Mouse (Mus musculus): Measurements from ENCODE around the gene Hoxa3. TPM values are rescaled to one million over a fixed set of nuclear protein-coding genes. Genes with fewer than 3 reads are reported as not detected.

The Hoxa3 gene
- polyA plus RNA-seq, 1 experiment from 2014 or later: 2.8 TPM

DNA sequence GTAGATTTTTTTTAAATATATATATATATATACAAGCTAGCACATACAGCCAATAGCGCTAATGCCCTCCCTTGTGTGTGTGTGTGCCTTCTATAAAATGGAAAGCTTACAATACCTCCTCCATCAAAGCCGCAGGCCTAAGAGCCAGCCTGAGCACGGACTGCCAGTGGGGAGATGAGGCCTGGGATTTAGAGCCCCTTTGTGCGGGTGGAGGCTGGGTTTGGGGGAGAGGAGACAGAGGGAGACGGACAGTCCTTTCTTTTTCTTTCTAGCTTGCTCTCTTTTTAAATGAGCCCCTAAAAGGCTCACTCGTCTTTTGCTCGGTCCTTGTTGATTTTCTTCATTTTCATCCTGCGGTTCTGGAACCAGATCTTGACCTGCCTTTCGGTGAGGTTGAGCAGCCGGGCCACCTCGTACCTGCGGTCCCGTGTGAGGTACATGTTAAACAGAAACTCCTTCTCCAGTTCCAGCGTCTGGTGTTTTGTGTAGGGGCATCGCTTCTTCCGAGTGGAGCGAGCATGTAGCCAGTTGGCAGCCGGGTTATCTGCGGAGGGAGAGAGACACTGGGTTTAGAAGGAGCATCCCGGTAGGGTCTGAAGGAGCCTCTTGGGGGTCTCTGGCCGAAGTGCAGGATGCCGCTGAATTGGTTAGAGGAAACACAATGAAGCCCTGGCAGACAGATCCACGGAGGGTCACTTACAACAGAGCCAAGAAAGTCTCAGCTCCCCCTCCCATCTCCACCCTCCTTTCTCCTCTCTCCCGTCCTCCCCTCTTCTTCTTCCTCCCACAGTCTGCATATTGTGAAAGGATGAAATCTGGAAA is 11.0 kb upstream of the Hoxa3 start:
- peaks cover 99% of the 10 kb centered on the region for H3K27me3 ChIP-seq (replicated peaks; ENCODE audit: control insufficient read depth, insufficient read depth, low read length)

DNA sequence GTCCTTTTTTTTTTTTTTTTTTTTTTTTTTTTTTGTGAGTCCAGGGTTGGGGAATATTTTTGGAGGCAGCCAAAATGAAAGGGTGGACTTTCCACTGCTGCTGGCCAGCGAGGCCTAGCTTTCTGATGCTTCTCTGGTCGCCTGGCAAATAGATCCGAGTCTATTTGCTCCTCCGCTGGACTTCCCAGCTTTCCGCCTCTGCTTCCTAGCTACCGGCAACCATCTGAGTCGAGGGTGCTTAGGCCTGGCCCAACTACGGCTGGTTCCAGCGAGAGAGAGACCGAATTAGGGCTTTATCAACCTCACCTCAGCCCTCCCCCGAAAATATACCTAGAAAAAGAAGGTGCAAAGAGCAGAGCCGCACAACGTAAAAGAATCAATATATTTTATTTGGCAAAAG is 9.6 kb upstream of the Hoxa3 start:
- no peak overlapping the region for H3K9ac ChIP-seq (ENCODE audit: low read depth, low read length)

More for the DNA sequence above, 11.0 kb upstream of the Hoxa3 start:
- Histone ChIP-seq H3K4me3 (ENCODE audit: low read depth, low read length) (no peak overlapping the region), H3K9me3 (ENCODE audit: control insufficient read depth, low read length) (no peaks in the 10 kb centered on the region), H3K27ac (replicated peaks; ENCODE audit: low read depth, low read length) (no peak overlapping the region), H3K9ac (ENCODE audit: low read depth, low read length) (no peak overlapping the region), H3K36me3 (ENCODE audit: control insufficient read depth, insufficient read depth, low read length) (no peaks in the 10 kb centered on the region), H3K4me1 (ENCODE audit: control insufficient read depth, insufficient read depth, low read length) (peaks cover 3% of the 10 kb centered on the region; the same call in 1 of the 2 replicates), H3K4me2 (ENCODE audit: low read depth, low read length) (no peak overlapping the region)
- 4% methylated on average over 24 of the region's 24 CpGs for WGBS
- DNase-seq (ENCODE audit: low spot score) (no peak), ATAC-seq (ENCODE audit: low read depth) (no peak)

DNA sequence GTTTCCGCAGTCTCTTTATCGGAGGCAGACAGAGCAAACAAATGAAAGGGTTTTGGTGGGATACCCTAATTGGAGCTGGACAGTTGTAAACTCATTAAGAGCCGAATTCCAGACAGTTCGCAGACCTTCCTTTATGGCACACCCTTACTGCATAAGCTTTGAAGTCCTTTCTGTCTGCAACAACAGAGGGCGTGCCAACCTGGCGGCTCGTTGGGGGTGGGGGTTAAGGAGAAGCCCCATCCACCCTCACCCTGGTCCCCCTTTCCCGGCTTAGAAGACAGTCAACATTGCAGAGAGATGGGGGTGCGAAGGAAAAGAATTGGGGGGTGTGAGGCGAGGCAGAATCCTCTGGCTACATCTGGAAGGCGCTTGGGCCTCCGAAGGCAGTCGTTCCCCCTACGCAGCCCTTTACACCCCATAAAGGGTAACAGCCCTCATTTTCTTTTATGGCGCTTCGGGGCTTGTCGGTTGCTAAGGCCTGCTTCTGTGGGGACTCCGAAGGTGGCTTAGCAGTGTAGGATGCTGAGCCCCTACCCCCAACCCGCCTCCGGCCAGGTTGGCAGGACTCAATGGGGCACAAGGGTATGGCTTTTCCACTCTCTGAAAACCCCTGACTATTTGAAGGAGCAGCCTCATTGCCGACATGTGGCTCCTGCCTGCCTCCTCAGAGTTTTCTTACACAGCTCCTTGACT is 9.0 kb upstream of the Hoxa3 start:
- H3K9me3 ChIP-seq (ENCODE audit: control insufficient read depth, low read length): no peaks in the 10 kb centered on the region
- no peak overlapping the region for H3K27ac ChIP-seq (replicated peaks; ENCODE audit: low read depth, low read length)
- ATAC-seq (ENCODE audit: low read depth) (0 out of 2 replicates have a peak, but pooled peaks have one; percentile 2), DNase-seq (ENCODE audit: low spot score) (no peak)
- H3K4me2 ChIP-seq (ENCODE audit: low read depth, low read length): peak overlapping the region; percentile 94
- peaks cover 7% of the 10 kb centered on the region; the same call in 1 of the 2 replicates for H3K4me1 ChIP-seq (ENCODE audit: control insufficient read depth, insufficient read depth, low read length)
- H3K36me3 ChIP-seq (ENCODE audit: control insufficient read depth, insufficient read depth, low read length): no peaks in the 10 kb centered on the region
- WGBS: 11% methylated on average over 21 of the region's 21 CpGs
- peak overlapping the region; percentile 49 for H3K4me3 ChIP-seq (ENCODE audit: low read depth, low read length)
- H3K9ac ChIP-seq (ENCODE audit: low read depth, low read length): no peak overlapping the region
- peaks cover 100% of the 10 kb centered on the region for H3K27me3 ChIP-seq (replicated peaks; ENCODE audit: control insufficient read depth, insufficient read depth, low read length)

More for the DNA sequence above, 9.6 kb upstream of the Hoxa3 start:
- Histone ChIP-seq H3K9me3 (ENCODE audit: control insufficient read depth, low read length) (no peaks in the 10 kb centered on the region), H3K4me3 (ENCODE audit: low read depth, low read length) (no peak overlapping the region), H3K36me3 (ENCODE audit: control insufficient read depth, insufficient read depth, low read length) (no peaks in the 10 kb centered on the region), H3K27me3 (replicated peaks; ENCODE audit: control insufficient read depth, insufficient read depth, low read length) (peaks cover 100% of the 10 kb centered on the region), H3K27ac (replicated peaks; ENCODE audit: low read depth, low read length) (no peak overlapping the region), H3K4me2 (ENCODE audit: low read depth, low read length) (no peak overlapping the region), H3K4me1 (ENCODE audit: control insufficient read depth, insufficient read depth, low read length) (peaks cover 3% of the 10 kb centered on the region; the same call in 1 of the 2 replicates)
- DNase-seq (ENCODE audit: low spot score) (no peak), ATAC-seq (ENCODE audit: low read depth) (no peak)
- WGBS: 15% methylated on average over 13 of the region's 13 CpGs

DNA sequence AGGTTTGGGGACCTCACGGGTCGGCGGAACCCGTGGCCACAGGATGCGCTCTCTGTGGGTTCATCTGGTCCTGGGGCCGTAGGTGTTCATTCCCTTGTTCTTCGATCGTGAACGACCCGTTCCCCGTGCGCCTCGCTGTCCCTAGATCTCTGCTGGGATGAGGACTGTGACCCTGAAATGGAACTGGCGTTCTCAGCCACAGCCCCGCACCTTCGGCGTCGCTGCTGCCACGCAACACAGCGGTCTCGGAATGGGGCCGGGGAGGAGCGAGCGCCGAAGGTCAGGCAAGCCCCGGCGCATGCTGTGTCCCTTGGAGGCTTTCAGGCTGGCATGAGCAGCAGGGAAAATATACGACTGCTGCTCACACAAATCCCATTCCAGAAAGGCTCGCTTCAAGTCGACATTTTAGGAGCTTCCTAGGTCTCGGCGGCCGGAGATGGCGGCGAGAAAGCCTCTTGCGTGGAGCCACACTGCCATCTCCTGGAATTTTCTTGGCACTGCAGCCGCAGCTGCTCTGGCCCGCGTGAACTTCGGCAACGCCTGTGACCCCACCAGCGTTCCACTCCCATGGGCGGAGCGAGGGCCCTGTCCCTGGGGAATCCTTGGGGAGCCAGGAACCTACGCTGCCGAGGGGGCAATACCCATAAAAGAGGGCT is 8.3 kb upstream of the Hoxa3 start, which contains the start of gene Hoxa7:
Gene Hoxa7, minus strand, starts transcription at position 518 of the 656 bp plus-strand sequence.
- ATAC-seq (ENCODE audit: low read depth) (peak; percentile 71), DNase-seq (ENCODE audit: low spot score) (peak; percentile 88)
- peaks cover 10% of the 10 kb centered on the region; the same call in 1 of the 2 replicates for H3K4me1 ChIP-seq (ENCODE audit: control insufficient read depth, insufficient read depth, low read length)
- no peaks in the 10 kb centered on the region for H3K9me3 ChIP-seq (ENCODE audit: control insufficient read depth, low read length)
- WGBS: under 1% methylated on average over 46 of the region's 46 CpGs
- peak within 1 kb of the TSS; percentile 54 for H3K9ac ChIP-seq (ENCODE audit: low read depth, low read length)
- no peak within 1 kb of the TSS for H3K27ac ChIP-seq (replicated peaks; ENCODE audit: low read depth, low read length)
- H3K27me3 ChIP-seq (replicated peaks; ENCODE audit: control insufficient read depth, insufficient read depth, low read length): peaks cover 100% of the 10 kb centered on the region
- peak within 1 kb of the TSS; percentile 49 for H3K4me3 ChIP-seq (ENCODE audit: low read depth, low read length)
- H3K4me2 ChIP-seq (ENCODE audit: low read depth, low read length): peak within 1 kb of the TSS; percentile 94
- no peaks in the 10 kb centered on the region for H3K36me3 ChIP-seq (ENCODE audit: control insufficient read depth, insufficient read depth, low read length)

DNA sequence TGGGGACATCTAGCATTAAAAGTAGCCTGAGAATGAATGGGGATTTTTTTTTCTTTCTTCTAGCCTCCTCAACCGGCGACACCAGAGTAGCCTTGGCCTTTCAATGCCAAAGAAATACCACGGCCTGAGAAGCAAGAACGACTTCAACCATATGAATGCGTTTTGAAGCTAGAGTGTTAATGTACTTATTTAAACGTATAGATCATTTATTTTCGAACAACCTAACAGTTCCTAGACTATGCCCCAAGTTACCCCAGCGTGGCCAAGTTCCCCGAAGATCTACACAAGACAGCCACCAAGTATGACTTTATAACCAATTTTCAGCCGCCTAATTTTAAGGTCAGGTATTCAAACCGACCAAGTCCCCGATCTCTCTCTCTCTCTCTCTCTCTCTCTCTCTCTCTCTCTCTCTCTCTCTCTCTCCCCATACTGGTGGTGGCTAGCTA is 7.8 kb upstream of the Hoxa3 start:
- Histone ChIP-seq H3K4me1 (ENCODE audit: control insufficient read depth, insufficient read depth, low read length) (peaks cover 10% of the 10 kb centered on the region; the same call in 1 of the 2 replicates), H3K4me3 (ENCODE audit: low read depth, low read length) (peak overlapping the region; percentile 49), H3K9ac (ENCODE audit: low read depth, low read length) (no peak overlapping the region), H3K4me2 (ENCODE audit: low read depth, low read length) (peak overlapping the region; percentile 94), H3K27me3 (replicated peaks; ENCODE audit: control insufficient read depth, insufficient read depth, low read length) (peaks cover 100% of the 10 kb centered on the region), H3K9me3 (ENCODE audit: control insufficient read depth, low read length) (no peaks in the 10 kb centered on the region), H3K36me3 (ENCODE audit: control insufficient read depth, insufficient read depth, low read length) (no peaks in the 10 kb centered on the region), H3K27ac (replicated peaks; ENCODE audit: low read depth, low read length) (no peak overlapping the region)
- DNase-seq (ENCODE audit: low spot score) (no peak), ATAC-seq (ENCODE audit: low read depth) (no peak)
- 13% methylated on average over 12 of the region's 12 CpGs for WGBS

DNA sequence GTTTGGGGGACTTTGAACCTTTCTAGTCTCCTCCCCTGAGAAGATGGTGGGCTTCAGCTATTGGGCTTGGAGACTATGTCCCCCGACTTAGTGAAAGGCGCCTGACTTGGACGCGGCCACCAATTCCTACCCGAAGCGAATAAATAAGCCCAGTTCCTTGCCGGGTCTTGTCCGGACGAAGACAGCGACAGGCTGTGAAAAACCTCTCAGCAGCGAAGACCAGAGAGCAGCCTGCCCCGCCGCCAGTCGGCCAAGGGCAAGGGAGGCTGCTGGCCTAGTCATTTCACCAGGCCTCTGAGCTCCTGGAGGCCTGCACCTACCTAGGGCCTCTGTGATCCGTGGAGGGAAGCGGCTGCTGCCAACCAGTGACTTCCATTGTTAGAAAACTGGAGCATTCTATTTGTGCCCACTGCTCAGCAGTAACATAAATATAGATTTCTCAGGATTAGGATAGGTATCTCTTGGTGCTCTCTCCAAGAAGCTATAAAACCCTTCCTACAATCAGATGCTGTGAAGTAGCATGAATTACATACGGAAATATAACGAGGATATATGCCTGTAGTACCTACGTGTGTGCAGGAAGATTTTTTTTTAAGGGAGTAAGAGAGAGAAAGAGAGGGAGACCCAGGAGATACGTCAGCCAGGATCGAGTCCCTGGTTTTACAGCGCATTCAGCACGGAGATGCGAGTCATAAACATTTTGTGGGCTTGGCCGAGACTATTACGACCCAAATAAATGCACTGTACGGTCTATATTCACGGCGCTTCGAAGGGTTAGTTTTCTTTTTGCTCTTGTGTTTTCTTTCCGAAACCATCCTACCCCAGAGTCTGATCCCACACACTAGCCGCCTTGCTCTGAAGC is 7.1 kb upstream of the Hoxa3 start:
- H3K9ac ChIP-seq (ENCODE audit: low read depth, low read length): no peak overlapping the region
- H3K4me3 ChIP-seq (ENCODE audit: low read depth, low read length): no peak overlapping the region; the same call in 1 of the 2 replicates
- WGBS: 19% methylated on average over 32 of the region's 32 CpGs
- H3K4me2 ChIP-seq (ENCODE audit: low read depth, low read length): no peak overlapping the region
- no peaks in the 10 kb centered on the region for H3K9me3 ChIP-seq (ENCODE audit: control insufficient read depth, low read length)
- DNase-seq (ENCODE audit: low spot score) (no peak), ATAC-seq (ENCODE audit: low read depth) (no peak)
- H3K36me3 ChIP-seq (ENCODE audit: control insufficient read depth, insufficient read depth, low read length): no peaks in the 10 kb centered on the region
- H3K27me3 ChIP-seq (replicated peaks; ENCODE audit: control insufficient read depth, insufficient read depth, low read length): peaks cover 100% of the 10 kb centered on the region
- H3K4me1 ChIP-seq (ENCODE audit: control insufficient read depth, insufficient read depth, low read length): peaks cover 10% of the 10 kb centered on the region; the same call in 1 of the 2 replicates
- no peak overlapping the region for H3K27ac ChIP-seq (replicated peaks; ENCODE audit: low read depth, low read length)

DNA sequence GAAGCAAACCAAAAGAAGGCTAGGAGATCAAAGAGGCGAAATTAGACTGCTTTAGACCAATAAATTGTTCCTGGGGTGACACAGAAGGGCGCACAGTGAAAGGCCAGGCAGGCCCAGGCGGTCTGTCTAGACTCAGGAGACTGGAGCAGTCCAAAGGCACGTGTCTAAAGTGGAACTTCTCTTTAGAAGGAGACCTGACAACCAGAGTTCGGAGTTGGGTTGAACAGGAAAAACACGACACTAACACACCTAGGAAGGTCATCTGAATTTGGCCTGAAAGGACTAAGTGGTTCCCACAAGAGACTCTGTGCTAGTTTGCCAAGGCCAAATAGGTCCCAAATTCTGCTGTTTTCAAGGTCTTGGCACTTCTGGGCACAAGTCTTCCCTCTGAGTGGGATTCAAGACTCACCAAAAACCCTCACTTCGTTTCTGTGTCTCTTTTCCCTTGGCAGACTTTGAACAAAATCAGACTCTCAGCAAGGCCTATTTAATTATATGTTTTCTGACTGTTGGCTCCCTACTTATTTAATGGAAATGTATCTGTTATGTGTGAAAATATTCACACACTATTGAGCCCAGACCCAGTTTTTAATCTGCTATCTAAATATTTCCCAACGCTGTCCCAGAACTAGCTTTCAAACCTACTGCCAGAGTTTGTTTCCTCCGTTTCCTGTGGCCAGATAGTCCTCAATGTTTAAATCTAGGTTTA is 6.3 kb upstream of the Hoxa3 start:
- ATAC-seq (ENCODE audit: low read depth): no peak
- Histone ChIP-seq H3K4me3 (ENCODE audit: low read depth, low read length) (no peak overlapping the region), H3K27me3 (replicated peaks; ENCODE audit: control insufficient read depth, insufficient read depth, low read length) (peaks cover 100% of the 10 kb centered on the region), H3K9me3 (ENCODE audit: control insufficient read depth, low read length) (no peaks in the 10 kb centered on the region), H3K36me3 (ENCODE audit: control insufficient read depth, insufficient read depth, low read length) (no peaks in the 10 kb centered on the region), H3K4me2 (ENCODE audit: low read depth, low read length) (no peak overlapping the region), H3K9ac (ENCODE audit: low read depth, low read length) (no peak overlapping the region), H3K4me1 (ENCODE audit: control insufficient read depth, insufficient read depth, low read length) (peaks cover 10% of the 10 kb centered on the region; the same call in 1 of the 2 replicates), H3K27ac (replicated peaks; ENCODE audit: low read depth, low read length) (no peak overlapping the region)
- WGBS: 29% methylated on average over 9 of the region's 9 CpGs
- no peak for DNase-seq (ENCODE audit: low spot score)
